Mouse (Mus musculus) lung, embryonic 16.5 days (tissue): ENCODE measurements around the gene Cherp. TPM values are rescaled to one million over a fixed set of nuclear protein-coding genes. Genes with fewer than 3 reads are reported as not detected.

Source experiments
- ATAC-seq: fragments of 200-750 bp; cut with Nextera tagmentation; 2 replicates; pipeline ENCODE4 v1.8.0; 2017; ENCODE audit warnings: low read depth, mild to moderate bottlenecking, moderate library complexity
- H3K27ac ChIP-seq: fragments of 300-500 bp; sonication (generic); 2 replicates; pipeline ENCODE4 v1.5.1; 2014; ENCODE audit warnings: mild to moderate bottlenecking, control low read depth, low read length
- H3K27me3 ChIP-seq: fragments of 300-500 bp; sonication (generic); 2 replicates; pipeline ENCODE4 v1.6.1; 2014; ENCODE audit warnings: low read depth, low read length, mixed read lengths; ENCODE audit not compliant: control insufficient read depth, insufficient read depth
- H3K36me3 ChIP-seq: fragments of 300-500 bp; sonication (generic); 2 replicates; pipeline ENCODE4 v1.6.1; 2014; ENCODE audit warnings: low read length; ENCODE audit not compliant: control insufficient read depth, insufficient read depth
- H3K4me1 ChIP-seq: fragments of 300-500 bp; sonication (generic); replicated peaks from 2 replicates; pipeline ENCODE4 v1.6.1; 2014; ENCODE audit warnings: low read length, mixed read lengths; ENCODE audit not compliant: control insufficient read depth, insufficient read depth
- H3K4me2 ChIP-seq: fragments of 300-500 bp; sonication (generic); 2 replicates; pipeline ENCODE4 v1.6.1; 2014; ENCODE audit warnings: low read depth, low read length, control low read depth
- H3K4me3 ChIP-seq: fragments of 300-500 bp; sonication (generic); 2 replicates; pipeline ENCODE4 v1.5.1; 2014; ENCODE audit warnings: mild to moderate bottlenecking, low read length, control low read depth
- H3K9ac ChIP-seq: fragments of 300-500 bp; sonication (generic); 2 replicates; pipeline ENCODE4 v1.6.1; 2014; ENCODE audit warnings: low read length, control low read depth
- H3K9me3 ChIP-seq: fragments of 300-500 bp; sonication (generic); 2 replicates; pipeline ENCODE4 v1.6.1; 2016; ENCODE audit warnings: low read length; ENCODE audit not compliant: control insufficient read depth
- WGBS: fragments of 180-500 bp; shearing (Covaris S2); extraction: QIAGEN DNeasy Blood & Tissue Kit; methylation state at CpG from one replicate; pipeline ENCODE4 v1.1.7; 2014; 5-methylcytosine and 5-hydroxymethylcytosine counted together
- polyA plus RNA-seq: library from polyadenylated mRNA; unstranded; fragments of >200 nt; fragmentation: Nextera tagmentation; extraction: Ambion mirVana; gene quantifications from 2 replicates; pipeline ENCODE4 v1.2.1, GENCODE M21; 2015

Cherp gene
- polyA plus RNA-seq, 1 experiment from 2014 or later: 68.3 TPM

- WGBS: 83% methylated on average over 2 of the region's 2 CpGs
- ATAC-seq: no peak
- H3K9ac ChIP-seq: no peak overlapping the region
- H3K4me2 ChIP-seq: no peak overlapping the region
- no peak overlapping the region for H3K4me3 ChIP-seq
- peaks cover 19% of the 10 kb centered on the region for H3K36me3 ChIP-seq
- no peaks in the 10 kb centered on the region for H3K9me3 ChIP-seq
- no peaks in the 10 kb centered on the region for H3K4me1 ChIP-seq
- H3K27me3 ChIP-seq: no peaks in the 10 kb centered on the region
- H3K27ac ChIP-seq: no peak overlapping the region
Observed at GRCm38 (mm10) chr8:72499521-72500284, 24.7 kb upstream of the Cherp start.

- no peak for ATAC-seq
- 88% methylated on average over 4 of the region's 4 CpGs for WGBS
Observed at GRCm38 (mm10) chr8:72498527-72498926, 23.5 kb upstream of the Cherp start.

GRCm38 (mm10) chr8:72497911-72498310 lies 22.9 kb upstream of the Cherp start:
- no peak overlapping the region for H3K4me3 ChIP-seq
- no peaks in the 10 kb centered on the region for H3K9me3 ChIP-seq
- 56% methylated on average over 1 of the region's 1 CpGs for WGBS
- H3K27me3 ChIP-seq: no peaks in the 10 kb centered on the region
- H3K36me3 ChIP-seq: peaks cover 19% of the 10 kb centered on the region
- no peak overlapping the region for H3K4me2 ChIP-seq
- H3K4me1 ChIP-seq: peaks cover 6% of the 10 kb centered on the region
- no peak for ATAC-seq
- H3K27ac ChIP-seq: no peak overlapping the region
- no peak overlapping the region for H3K9ac ChIP-seq

More at GRCm38 (mm10) chr8:72498527-72498926, 23.5 kb upstream of the Cherp start:
- H3K36me3 ChIP-seq: peaks cover 19% of the 10 kb centered on the region
- H3K4me2 ChIP-seq: no peak overlapping the region
- H3K4me3 ChIP-seq: no peak overlapping the region
- no peaks in the 10 kb centered on the region for H3K9me3 ChIP-seq
- H3K27me3 ChIP-seq: no peaks in the 10 kb centered on the region
- no peak overlapping the region for H3K9ac ChIP-seq
- H3K4me1 ChIP-seq: peaks cover 3% of the 10 kb centered on the region
- H3K27ac ChIP-seq: no peak overlapping the region

- no peaks in the 10 kb centered on the region for H3K9me3 ChIP-seq
- no peak overlapping the region for H3K9ac ChIP-seq
- no peak overlapping the region for H3K27ac ChIP-seq
- no peak overlapping the region for H3K4me2 ChIP-seq
- 89% methylated on average over 19 of the region's 19 CpGs for WGBS
- no peak for ATAC-seq
- peaks cover 11% of the 10 kb centered on the region for H3K4me1 ChIP-seq
- H3K36me3 ChIP-seq: peaks cover 19% of the 10 kb centered on the region
- H3K4me3 ChIP-seq: no peak overlapping the region
- H3K27me3 ChIP-seq: no peaks in the 10 kb centered on the region
Observed at GRCm38 (mm10) chr8:72496217-72496616, 21.2 kb upstream of the Cherp start.

- no peak overlapping the region for H3K4me3 ChIP-seq
- H3K27ac ChIP-seq: no peak overlapping the region
- H3K4me2 ChIP-seq: no peak overlapping the region
- H3K9me3 ChIP-seq: no peaks in the 10 kb centered on the region
- 89% methylated on average over 23 of the region's 23 CpGs for WGBS
- no peak overlapping the region for H3K9ac ChIP-seq
- peaks cover 21% of the 10 kb centered on the region for H3K36me3 ChIP-seq
- ATAC-seq: no peak
- H3K27me3 ChIP-seq: no peaks in the 10 kb centered on the region
- peaks cover 17% of the 10 kb centered on the region for H3K4me1 ChIP-seq
Observed at GRCm38 (mm10) chr8:72495411-72496111, 20.5 kb upstream of the Cherp start.

- Histone ChIP-seq H3K4me2 (peak overlapping the region; percentile 75), H3K27me3 (no peaks in the 10 kb centered on the region), H3K27ac (peak overlapping the region; percentile 60), H3K36me3 (peaks cover 27% of the 10 kb centered on the region), H3K4me3 (peak overlapping the region; percentile 96), H3K4me1 (peaks cover 22% of the 10 kb centered on the region), H3K9me3 (no peaks in the 10 kb centered on the region), H3K9ac (peak overlapping the region; percentile 65)
- ATAC-seq: no peak
- WGBS: 9% methylated on average over 8 of the region's 8 CpGs
Observed at GRCm38 (mm10) chr8:72493381-72493780, 18.4 kb upstream of the Cherp start.

- under 1% methylated on average over 51 of the region's 56 CpGs for WGBS
- H3K9me3 ChIP-seq: no peaks in the 10 kb centered on the region
- H3K4me1 ChIP-seq: peaks cover 22% of the 10 kb centered on the region
- peak; percentile 99 for ATAC-seq
- peak overlapping the region; percentile 96 for H3K4me3 ChIP-seq
- no peaks in the 10 kb centered on the region for H3K27me3 ChIP-seq
- H3K4me2 ChIP-seq: peak overlapping the region; percentile 75
- H3K9ac ChIP-seq: peak overlapping the region; percentile 90
- H3K27ac ChIP-seq: peak overlapping the region; percentile 60
- H3K36me3 ChIP-seq: peaks cover 33% of the 10 kb centered on the region
Observed at GRCm38 (mm10) chr8:72492622-72493081, 17.6 kb upstream of the Cherp start.

- ATAC-seq: peak; percentile 43; the same call in 1 of the 2 replicates
- Histone ChIP-seq H3K36me3 (peaks cover 33% of the 10 kb centered on the region), H3K9me3 (no peaks in the 10 kb centered on the region), H3K27ac (peak within 1 kb of the TSS; percentile 83), H3K9ac (peak within 1 kb of the TSS; percentile 90), H3K4me1 (peaks cover 22% of the 10 kb centered on the region), H3K27me3 (no peaks in the 10 kb centered on the region), H3K4me2 (peak within 1 kb of the TSS; percentile 82), H3K4me3 (peak within 1 kb of the TSS; percentile 96)
- WGBS: under 1% methylated on average over 72 of the region's 98 CpGs
Observed at GRCm38 (mm10) chr8:72491680-72492621, 16.9 kb upstream of the Cherp start, which contains the start of gene Slc35e1. Gene Slc35e1, minus strand, starts transcription at chr8:72492614.
